Mouse (Mus musculus): ENCODE measurements around the gene Ppp1r11.

DNA sequence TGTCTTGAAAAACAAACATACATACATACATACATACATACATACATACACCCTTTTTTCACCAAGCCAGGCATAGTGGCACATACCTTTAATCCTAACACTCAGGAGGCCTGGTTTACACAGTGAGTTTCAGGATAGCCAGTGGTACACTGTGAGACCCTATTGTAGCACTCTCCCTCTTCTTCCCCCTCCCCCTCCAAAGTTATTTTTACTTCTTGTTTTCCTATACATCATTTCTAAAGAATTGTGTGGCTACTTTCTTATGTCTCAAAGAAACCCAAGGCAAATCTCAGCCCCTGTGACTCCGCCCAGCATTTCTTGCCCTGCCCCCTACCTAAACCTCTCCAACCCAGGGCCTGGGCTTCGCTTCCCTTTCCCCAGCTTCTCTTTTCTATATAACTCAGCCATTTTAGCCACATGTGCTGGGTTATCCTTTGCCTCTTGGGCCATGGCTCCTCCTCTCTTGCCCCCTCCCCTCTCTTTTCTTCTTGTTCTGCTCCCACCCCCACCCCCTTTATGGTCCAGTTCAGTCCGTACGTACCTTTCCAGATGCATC, 42.3 kb upstream of the Ppp1r11 start:
- TF ChIP-seq CTCF (IDR thresholded peaks at IDR 0.05) = no peak
- TF ChIP-seq EP300 (IDR thresholded peaks at IDR 0.05) = no peak
